Mouse (Mus musculus) MEL (cell line): ENCODE results near the gene Xylt2.

Source experiments
- BHLHE40 ChIP-seq: IDR thresholded peaks from 2 replicates; pipeline ENCODE4 v1.6.1; 2012; ENCODE audit warnings: low read depth, mild to moderate bottlenecking, inconsistent platforms, low read length, improper control_type of control experiment, borderline replicate concordance
- CHD1 ChIP-seq: IDR thresholded peaks from 2 replicates; pipeline ENCODE4 v1.6.1; 2012; ENCODE audit warnings: low read depth, mild to moderate bottlenecking, inconsistent platforms, low read length, improper control_type of control experiment
- CTCF ChIP-seq, 3 experiments: IDR thresholded peaks in 2 of 3; conservative IDR thresholded peaks in 1 of 3; 2 replicates each; pipeline ENCODE4 v1.5.1; 2011 to 2012; ENCODE audit warnings: low read length in 3 of 3, low read depth in 2 of 3, mild to moderate bottlenecking in 2 of 3, improper control_type of control experiment in 1 of 3, inconsistent platforms in 1 of 3, mixed read lengths in 1 of 3, moderate library complexity in 1 of 3; ENCODE audit not compliant: control insufficient read depth in 1 of 3, insufficient read depth in 1 of 3, poor library complexity in 1 of 3, severe bottlenecking in 1 of 3
- EP300 ChIP-seq, 2 experiments: IDR thresholded peaks; 2 replicates each; pipeline ENCODE4 v1.6.1; 2011; ENCODE audit warnings: improper control_type of control experiment in 2 of 2, low read length in 2 of 2, low read depth in 1 of 2, mild to moderate bottlenecking in 1 of 2
- ETS1 ChIP-seq: IDR thresholded peaks from 2 replicates; pipeline ENCODE4 v1.6.1; 2012; ENCODE audit warnings: low read depth, mild to moderate bottlenecking, inconsistent platforms, low read length, improper control_type of control experiment, moderate library complexity
- HCFC1 ChIP-seq: IDR thresholded peaks from 2 replicates; pipeline ENCODE4 v1.6.1; 2012; ENCODE audit warnings: low read depth, mild to moderate bottlenecking, inconsistent platforms, low read length, improper control_type of control experiment, moderate library complexity
- MAFK ChIP-seq: IDR thresholded peaks from 2 replicates; pipeline ENCODE4 v1.6.1; 2011; ENCODE audit warnings: low read depth, mild to moderate bottlenecking, low read length, improper control_type of control experiment, borderline replicate concordance
- MAX ChIP-seq: IDR thresholded peaks from 2 replicates; pipeline ENCODE4 v1.6.1; 2011; ENCODE audit warnings: low read length, improper control_type of control experiment
- MAZ ChIP-seq: IDR thresholded peaks from 2 replicates; pipeline ENCODE4 v1.6.1; 2012; ENCODE audit warnings: low read depth, mild to moderate bottlenecking, inconsistent platforms, low read length, improper control_type of control experiment
- MEF2A ChIP-seq: IDR thresholded peaks from 2 replicates; pipeline ENCODE4 v1.6.1; 2014; ENCODE audit warnings: low read depth, mild to moderate bottlenecking, inconsistent platforms, low read length, improper control_type of control experiment; ENCODE audit not compliant: poor library complexity, insufficient replicate concordance, severe bottlenecking; ENCODE audit errors: extremely low read depth
- POLR2A ChIP-seq, 2 experiments: IDR thresholded peaks; 2 replicates each; pipeline ENCODE4 v1.6.1; 2011 to 2012; ENCODE audit warnings: low read length in 2 of 2, mild to moderate bottlenecking in 2 of 2, control low read depth in 1 of 2, improper control_type of control experiment in 1 of 2, low read depth in 1 of 2, moderate library complexity in 1 of 2; ENCODE audit not compliant: control insufficient read depth in 1 of 2, insufficient read depth in 1 of 2, poor library complexity in 1 of 2
- TAL1 ChIP-seq: IDR thresholded peaks from 2 replicates; pipeline ENCODE4 v1.6.1; 2012; ENCODE audit warnings: mild to moderate bottlenecking, inconsistent platforms, low read length, moderate library complexity, mixed read lengths
- USF1 ChIP-seq: IDR thresholded peaks from 2 replicates; pipeline ENCODE4 v1.6.1; 2014; ENCODE audit warnings: low read depth, mild to moderate bottlenecking, inconsistent platforms, low read length, improper control_type of control experiment, moderate library complexity
- ZMIZ1 ChIP-seq: IDR thresholded peaks from 2 replicates; pipeline ENCODE4 v1.6.1; 2012; ENCODE audit warnings: low read depth, mild to moderate bottlenecking, inconsistent platforms, low read length, improper control_type of control experiment, moderate library complexity

GRCm38 (mm10) chr11:94697140-94697539 is 19.8 kb upstream of the Xylt2 start:
- TF ChIP-seq CTCF (IDR thresholded peaks at IDR 0.05 in 2 of 3, conservative IDR thresholded peaks at IDR 0.05 in 1 of 3; ENCODE audit: control insufficient read depth in 1 of 3, insufficient read depth in 1 of 3, low read depth in 2 of 3, low read length in 3 of 3, poor library complexity in 1 of 3, severe bottlenecking in 1 of 3) (peak; percentile 16 to 30 (median 30); a peak in 4 of 6 replicates), ETS1 (no peak), HCFC1 (no peak), POLR2A (IDR thresholded peaks at IDR 0.05; ENCODE audit: control insufficient read depth in 1 of 2, insufficient read depth in 1 of 2, low read depth in 1 of 2, low read length in 2 of 2, poor library complexity in 1 of 2) (no peak), EP300 (IDR thresholded peaks at IDR 0.05; ENCODE audit: low read depth in 1 of 2, low read length in 2 of 2) (no peak), ZMIZ1 (no peak), BHLHE40 (no peak), MAZ (no peak), TAL1 (no peak), CHD1 (no peak), MEF2A (no peak), MAFK (no peak), MAX (no peak), USF1 (no peak)
